Mouse (Mus musculus): ENCODE measurements around the gene Pcp4. TPM values are rescaled to one million over a fixed set of nuclear protein-coding genes. Genes with fewer than 3 reads are reported as not detected.

The Pcp4 gene
- total RNA-seq, 2 experiments from 2014 or later: 226 to 264 TPM

- DNase-seq (ENCODE audit: low spot score in 2 of 2): no peak
These were observed 19.7 kb downstream of the Pcp4 start for GRCm38 (mm10) chr16:96487007-96487684.

- no peak for DNase-seq (ENCODE audit: low spot score in 2 of 2)
These were observed 20.6 kb downstream of the Pcp4 start for GRCm38 (mm10) chr16:96488038-96488437.

- no peak for DNase-seq (ENCODE audit: low spot score in 2 of 2)
These were observed 24.1 kb downstream of the Pcp4 start for GRCm38 (mm10) chr16:96491530-96491929.

- DNase-seq (ENCODE audit: low spot score in 2 of 2): no peak
These were observed 26.7 kb downstream of the Pcp4 start for GRCm38 (mm10) chr16:96494079-96494478.

GRCm38 (mm10) chr16:96498951-96499350 lies 31.5 kb downstream of the Pcp4 start:
- peak; percentile 21 to 30 for DNase-seq (ENCODE audit: low spot score in 2 of 2)

GRCm38 (mm10) chr16:96501241-96501640 lies 33.8 kb downstream of the Pcp4 start:
- DNase-seq (ENCODE audit: low spot score in 2 of 2): no peak

- no peak for DNase-seq (ENCODE audit: low spot score in 2 of 2)
These were observed 35.2 kb downstream of the Pcp4 start for GRCm38 (mm10) chr16:96502586-96502985.

GRCm38 (mm10) chr16:96514466-96514865 lies 47.1 kb downstream of the Pcp4 start:
- DNase-seq (ENCODE audit: low spot score in 2 of 2): no peak

GRCm38 (mm10) chr16:96527476-96527875 lies 60.1 kb downstream of the Pcp4 start:
- DNase-seq (ENCODE audit: low spot score in 2 of 2): no peak

- no peak for DNase-seq (ENCODE audit: low spot score in 2 of 2)
These were observed 61.1 kb downstream of the Pcp4 start for GRCm38 (mm10) chr16:96528471-96528870.

- DNase-seq (ENCODE audit: low spot score in 2 of 2): no peak
These were observed 62.6 kb downstream of the Pcp4 start for GRCm38 (mm10) chr16:96529896-96530568.

GRCm38 (mm10) chr16:96530569-96530898 lies 63.1 kb downstream of the Pcp4 start:
- no peak for DNase-seq (ENCODE audit: low spot score in 2 of 2)

GRCm38 (mm10) chr16:96531029-96531428 lies 63.6 kb downstream of the Pcp4 start:
- no peak for DNase-seq (ENCODE audit: low spot score in 2 of 2)

- no peak for DNase-seq (ENCODE audit: low spot score in 2 of 2)
These were observed 66.3 kb downstream of the Pcp4 start for GRCm38 (mm10) chr16:96533710-96534109.

- DNase-seq (ENCODE audit: low spot score in 2 of 2): peak; percentile 18 to 36
These were observed 67.9 kb downstream of the Pcp4 start for GRCm38 (mm10) chr16:96535271-96535670.

- DNase-seq (ENCODE audit: low spot score in 2 of 2): no peak
These were observed 69.0 kb downstream of the Pcp4 start for GRCm38 (mm10) chr16:96536426-96536825.

GRCm38 (mm10) chr16:96539091-96539490 lies 71.7 kb downstream of the Pcp4 start:
- no peak for DNase-seq (ENCODE audit: low spot score in 2 of 2)

- peak in 1 of 2 experiments; percentile 22 for DNase-seq (ENCODE audit: low spot score in 2 of 2)
These were observed 73.7 kb downstream of the Pcp4 start for GRCm38 (mm10) chr16:96541056-96541455.

- DNase-seq (ENCODE audit: low spot score in 2 of 2): no peak
These were observed 85.3 kb downstream of the Pcp4 start for GRCm38 (mm10) chr16:96552680-96553079.

- no peak for DNase-seq (ENCODE audit: low spot score in 2 of 2)
These were observed 88.0 kb downstream of the Pcp4 start for GRCm38 (mm10) chr16:96555412-96555811.

GRCm38 (mm10) chr16:96556621-96557020 lies 89.2 kb downstream of the Pcp4 start:
- DNase-seq (ENCODE audit: low spot score in 2 of 2): no peak

GRCm38 (mm10) chr16:96558341-96558740 lies 90.9 kb downstream of the Pcp4 start:
- DNase-seq (ENCODE audit: low spot score in 2 of 2): no peak

GRCm38 (mm10) chr16:96559796-96560195 lies 92.4 kb downstream of the Pcp4 start:
- DNase-seq (ENCODE audit: low spot score in 2 of 2): no peak

Data from layer of hippocampus, adult 18-20 months (tissue).